Mouse (Mus musculus): ENCODE results near the gene Amdhd2. TPM values are rescaled to one million over a fixed set of nuclear protein-coding genes. Genes with fewer than 3 reads are reported as not detected.

The Amdhd2 gene
- polyA plus RNA-seq, 1 experiment from 2014 or later = 25.8 TPM

DNA sequence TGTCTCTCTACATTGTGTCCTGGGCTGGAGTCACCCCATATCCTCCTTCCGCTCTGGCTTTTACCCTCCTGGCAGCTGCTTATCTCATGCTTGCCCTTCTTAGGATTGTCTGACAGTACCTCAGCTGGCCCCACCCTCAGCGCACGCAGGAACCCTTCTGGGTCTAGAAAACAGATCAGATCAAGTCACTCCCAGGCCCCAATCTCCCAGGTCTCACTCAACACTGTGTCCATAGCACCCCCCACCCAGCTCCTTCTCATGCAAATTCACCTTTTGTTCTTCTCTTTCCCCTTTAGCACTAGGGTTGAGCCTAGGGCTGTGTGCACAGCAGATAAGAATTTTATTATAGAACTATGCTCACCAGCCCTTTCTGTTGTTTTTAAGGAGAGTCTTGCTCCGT is 39.5 kb upstream of the Amdhd2 start:
- Histone ChIP-seq H3K4me1 (ENCODE audit: control insufficient read depth, insufficient read depth, low read length) (peaks cover 50% of the 10 kb centered on the region), H3K9me3 (ENCODE audit: control insufficient read depth, low read length) (no peaks in the 10 kb centered on the region), H3K4me2 (ENCODE audit: low read length) (peak overlapping the region; percentile 94), H3K9ac (replicated peaks; ENCODE audit: low read length) (no peak overlapping the region; the same call in 1 of the 2 replicates), H3K27ac (replicated peaks; ENCODE audit: low read depth, low read length) (no peak overlapping the region; the same call in 1 of the 2 replicates), H3K4me3 (replicated peaks; ENCODE audit: low read depth, low read length) (peak overlapping the region; percentile 8; the same call in 1 of the 2 replicates), H3K36me3 (ENCODE audit: control insufficient read depth, insufficient read depth, low read length) (no peaks in the 10 kb centered on the region), H3K27me3 (ENCODE audit: control insufficient read depth, insufficient read depth, low read length) (peaks cover 11% of the 10 kb centered on the region; the same call in 1 of the 2 replicates)
- ATAC-seq (ENCODE audit: low FRiP score, low TSS enrichment) (no peak), DNase-seq (no peak)
- 38% methylated on average over 4 of the region's 4 CpGs for WGBS

DNA sequence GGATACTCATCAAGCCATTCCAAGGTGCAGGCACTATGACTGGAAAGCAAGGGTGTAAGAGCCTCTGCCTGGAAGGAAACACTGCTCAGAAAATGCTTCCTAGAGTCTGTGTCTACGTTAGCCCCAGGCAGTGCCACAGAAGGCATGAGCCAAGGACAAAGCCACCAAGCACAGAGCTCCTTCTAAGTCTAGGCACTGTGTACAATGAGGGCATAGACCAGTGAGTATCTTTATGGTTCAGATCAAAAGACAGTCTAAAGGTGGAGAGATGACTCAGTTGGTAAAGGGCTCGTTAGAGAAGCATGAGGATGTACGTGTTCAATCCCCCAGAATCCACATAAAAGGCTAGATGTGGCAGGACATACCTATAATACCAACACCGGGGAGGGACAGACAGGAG is 37.5 kb upstream of the Amdhd2 start:
- Histone ChIP-seq H3K36me3 (ENCODE audit: control insufficient read depth, insufficient read depth, low read length) (no peaks in the 10 kb centered on the region), H3K27me3 (ENCODE audit: control insufficient read depth, insufficient read depth, low read length) (no peaks in the 10 kb centered on the region), H3K4me2 (ENCODE audit: low read length) (no peak overlapping the region), H3K4me1 (ENCODE audit: control insufficient read depth, insufficient read depth, low read length) (peaks cover 31% of the 10 kb centered on the region), H3K9me3 (ENCODE audit: control insufficient read depth, low read length) (no peaks in the 10 kb centered on the region), H3K27ac (replicated peaks; ENCODE audit: low read depth, low read length) (no peak overlapping the region), H3K4me3 (replicated peaks; ENCODE audit: low read depth, low read length) (no peak overlapping the region), H3K9ac (replicated peaks; ENCODE audit: low read length) (no peak overlapping the region)
- DNase-seq (no peak), ATAC-seq (ENCODE audit: low FRiP score, low TSS enrichment) (no peak)
- WGBS = 83% methylated on average over 4 of the region's 4 CpGs

DNA sequence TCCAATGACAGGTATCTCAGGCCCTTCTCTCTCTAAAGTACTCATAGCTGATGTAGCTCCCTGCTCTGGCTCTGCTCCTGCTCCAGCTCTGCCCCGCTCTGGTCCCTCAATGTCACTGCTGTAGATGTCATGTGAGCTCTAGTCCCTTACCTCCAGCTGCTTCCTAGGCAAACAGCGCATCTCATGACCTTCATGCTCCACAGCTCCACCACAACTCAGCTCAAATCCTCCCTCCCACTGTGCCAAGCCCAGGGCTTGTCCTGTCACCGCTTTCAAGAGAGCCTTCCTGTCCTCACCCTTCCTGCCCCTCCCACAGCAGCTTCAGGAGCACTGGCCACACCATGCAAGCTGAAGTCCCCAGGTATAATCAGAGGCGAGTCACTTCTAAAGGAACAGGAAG is 36.2 kb upstream of the Amdhd2 start:
- no peak overlapping the region for H3K9ac ChIP-seq (replicated peaks; ENCODE audit: low read length)
- H3K4me2 ChIP-seq (ENCODE audit: low read length) = no peak overlapping the region
- no peaks in the 10 kb centered on the region for H3K27me3 ChIP-seq (ENCODE audit: control insufficient read depth, insufficient read depth, low read length)
- DNase-seq (no peak), ATAC-seq (ENCODE audit: low FRiP score, low TSS enrichment) (no peak)
- H3K27ac ChIP-seq (replicated peaks; ENCODE audit: low read depth, low read length) = no peak overlapping the region
- H3K4me1 ChIP-seq (ENCODE audit: control insufficient read depth, insufficient read depth, low read length) = peaks cover 23% of the 10 kb centered on the region
- H3K36me3 ChIP-seq (ENCODE audit: control insufficient read depth, insufficient read depth, low read length) = no peaks in the 10 kb centered on the region
- H3K4me3 ChIP-seq (replicated peaks; ENCODE audit: low read depth, low read length) = no peak overlapping the region
- no peaks in the 10 kb centered on the region for H3K9me3 ChIP-seq (ENCODE audit: control insufficient read depth, low read length)
- WGBS = 67% methylated on average over 4 of the region's 4 CpGs

DNA sequence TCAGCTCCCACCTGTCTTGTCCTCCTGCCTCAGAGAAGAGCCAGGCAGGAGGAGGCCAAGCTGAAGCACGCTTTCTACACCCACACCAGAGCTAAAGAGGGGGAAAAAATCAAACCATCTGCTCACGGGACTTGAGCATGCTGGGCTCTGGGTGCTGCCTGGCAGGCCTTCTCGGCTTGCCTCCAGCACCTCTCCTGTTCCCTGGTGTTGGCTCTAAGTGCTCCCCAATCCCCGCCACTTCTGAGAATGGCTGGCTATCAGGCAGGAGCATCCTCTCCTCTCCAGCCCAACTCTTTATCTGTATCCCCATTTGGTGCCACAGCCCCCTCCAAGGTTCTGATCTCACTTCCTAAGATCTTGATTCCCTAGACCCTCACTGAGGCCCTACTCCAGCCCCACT is 35.7 kb upstream of the Amdhd2 start:
- H3K9ac ChIP-seq (replicated peaks; ENCODE audit: low read length) = no peak overlapping the region
- H3K27ac ChIP-seq (replicated peaks; ENCODE audit: low read depth, low read length) = no peak overlapping the region
- H3K36me3 ChIP-seq (ENCODE audit: control insufficient read depth, insufficient read depth, low read length) = 0 out of 2 replicates have a peak, but pooled peaks cover 2% of the 10 kb centered on the region
- no peaks in the 10 kb centered on the region for H3K27me3 ChIP-seq (ENCODE audit: control insufficient read depth, insufficient read depth, low read length)
- no peak overlapping the region for H3K4me3 ChIP-seq (replicated peaks; ENCODE audit: low read depth, low read length)
- ATAC-seq (ENCODE audit: low FRiP score, low TSS enrichment) (no peak), DNase-seq (no peak)
- WGBS = 89% methylated on average over 4 of the region's 4 CpGs
- H3K9me3 ChIP-seq (ENCODE audit: control insufficient read depth, low read length) = no peaks in the 10 kb centered on the region
- peaks cover 18% of the 10 kb centered on the region for H3K4me1 ChIP-seq (ENCODE audit: control insufficient read depth, insufficient read depth, low read length)
- H3K4me2 ChIP-seq (ENCODE audit: low read length) = no peak overlapping the region

DNA sequence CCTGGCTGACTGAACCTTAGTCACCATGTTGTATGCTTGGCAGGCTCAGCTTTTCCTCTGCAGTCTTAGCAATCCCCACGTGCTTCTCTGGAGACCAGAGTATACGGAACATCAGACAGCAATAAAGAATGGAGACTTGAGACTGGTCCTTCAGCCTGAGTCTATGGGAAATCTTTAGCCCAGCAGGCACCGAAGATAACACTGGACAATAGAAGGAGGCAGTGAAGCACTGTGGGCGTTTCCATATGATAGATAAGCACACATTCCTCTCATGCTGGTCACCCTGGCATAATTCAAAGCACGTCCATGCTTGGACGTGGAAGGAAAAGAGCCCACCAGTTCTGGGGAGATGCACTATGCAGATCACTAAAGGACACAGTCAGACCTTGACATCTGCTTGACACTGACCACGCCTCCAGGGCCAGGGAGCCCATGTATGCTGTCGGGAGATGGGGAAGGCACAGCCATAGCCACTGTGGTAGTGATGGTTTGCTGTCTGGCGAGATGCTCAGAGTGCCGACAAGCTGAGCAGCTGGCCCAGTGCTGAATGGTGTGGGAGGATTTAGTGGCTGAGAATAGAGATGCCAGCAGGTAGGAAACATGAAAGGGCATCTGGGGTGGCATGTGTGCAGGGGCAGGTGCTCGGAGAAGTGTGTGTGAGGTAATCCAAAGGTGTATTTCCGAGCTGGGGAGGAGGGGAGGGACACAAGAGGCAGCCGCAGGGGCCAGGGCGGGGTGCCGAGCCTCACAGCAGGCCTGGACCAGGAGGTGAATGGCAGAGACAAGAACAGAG is 33.7 kb upstream of the Amdhd2 start:
- WGBS = 59% methylated on average over 15 of the region's 15 CpGs
- no peak overlapping the region for H3K4me3 ChIP-seq (replicated peaks; ENCODE audit: low read depth, low read length)
- H3K36me3 ChIP-seq (ENCODE audit: control insufficient read depth, insufficient read depth, low read length) = 0 out of 2 replicates have a peak, but pooled peaks cover 3% of the 10 kb centered on the region
- H3K4me1 ChIP-seq (ENCODE audit: control insufficient read depth, insufficient read depth, low read length) = no peaks in the 10 kb centered on the region
- no peak for ATAC-seq (ENCODE audit: low FRiP score, low TSS enrichment)
- no peak overlapping the region for H3K4me2 ChIP-seq (ENCODE audit: low read length)
- no peak for DNase-seq
- H3K9me3 ChIP-seq (ENCODE audit: control insufficient read depth, low read length) = no peaks in the 10 kb centered on the region
- H3K9ac ChIP-seq (replicated peaks; ENCODE audit: low read length) = 0 out of 2 replicates have a peak overlapping the region, but pooled peaks have one; percentile 16
- H3K27ac ChIP-seq (replicated peaks; ENCODE audit: low read depth, low read length) = no peak overlapping the region
- no peaks in the 10 kb centered on the region for H3K27me3 ChIP-seq (ENCODE audit: control insufficient read depth, insufficient read depth, low read length)

DNA sequence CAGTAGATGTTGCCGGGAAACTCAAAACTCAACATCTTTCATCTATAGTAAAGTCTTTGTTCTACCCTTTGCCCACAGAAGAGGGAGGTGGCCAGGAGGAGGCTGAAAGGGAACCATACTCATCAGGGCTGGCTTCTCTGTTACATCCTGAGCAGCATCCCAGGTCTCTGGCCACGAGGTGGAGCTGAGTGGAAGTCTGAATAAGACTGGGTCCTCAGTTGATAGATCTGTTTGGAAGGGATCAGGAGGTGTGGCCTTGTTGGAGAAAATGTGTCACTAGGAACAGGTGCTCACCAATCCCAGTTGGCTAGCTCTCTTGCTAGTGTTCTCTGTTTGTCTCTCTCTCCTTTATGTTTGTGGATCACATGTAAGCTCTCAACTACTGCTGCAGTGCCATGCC is 31.8 kb upstream of the Amdhd2 start:
- no peak for DNase-seq
- Histone ChIP-seq H3K4me2 (ENCODE audit: low read length) (no peak overlapping the region), H3K36me3 (ENCODE audit: control insufficient read depth, insufficient read depth, low read length) (0 out of 2 replicates have a peak, but pooled peaks cover 3% of the 10 kb centered on the region), H3K27ac (replicated peaks; ENCODE audit: low read depth, low read length) (no peak overlapping the region), H3K9me3 (ENCODE audit: control insufficient read depth, low read length) (no peaks in the 10 kb centered on the region), H3K4me3 (replicated peaks; ENCODE audit: low read depth, low read length) (no peak overlapping the region), H3K27me3 (ENCODE audit: control insufficient read depth, insufficient read depth, low read length) (no peaks in the 10 kb centered on the region), H3K4me1 (ENCODE audit: control insufficient read depth, insufficient read depth, low read length) (no peaks in the 10 kb centered on the region), H3K9ac (replicated peaks; ENCODE audit: low read length) (no peak overlapping the region)
- ATAC-seq (ENCODE audit: low FRiP score, low TSS enrichment) = no peak
- 80% methylated on average over 2 of the region's 2 CpGs for WGBS

DNA sequence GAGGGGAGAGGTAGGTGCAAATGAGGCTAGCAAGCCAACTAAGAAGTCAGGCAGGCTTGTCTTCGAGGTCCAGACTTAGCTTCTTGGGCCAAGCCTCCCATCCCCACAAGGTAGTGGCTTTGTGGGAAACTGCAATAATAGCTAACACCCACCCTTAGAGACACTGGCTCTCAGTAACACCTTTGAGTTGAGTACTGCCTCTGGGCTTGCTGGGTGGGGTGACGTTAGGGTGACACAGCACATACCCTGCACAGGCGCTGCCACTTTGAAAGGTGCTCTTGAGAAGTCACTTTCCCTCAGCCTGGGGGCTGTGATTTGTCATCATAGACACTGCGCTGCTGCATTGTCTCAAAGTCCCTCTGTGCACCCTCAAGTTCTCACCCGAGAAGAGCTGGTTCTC is 30.2 kb upstream of the Amdhd2 start:
- Histone ChIP-seq H3K9me3 (ENCODE audit: control insufficient read depth, low read length) (no peaks in the 10 kb centered on the region), H3K27me3 (ENCODE audit: control insufficient read depth, insufficient read depth, low read length) (no peaks in the 10 kb centered on the region), H3K4me3 (replicated peaks; ENCODE audit: low read depth, low read length) (no peak overlapping the region), H3K36me3 (ENCODE audit: control insufficient read depth, insufficient read depth, low read length) (peaks cover 10% of the 10 kb centered on the region; the same call in 1 of the 2 replicates), H3K9ac (replicated peaks; ENCODE audit: low read length) (no peak overlapping the region), H3K27ac (replicated peaks; ENCODE audit: low read depth, low read length) (no peak overlapping the region), H3K4me1 (ENCODE audit: control insufficient read depth, insufficient read depth, low read length) (no peaks in the 10 kb centered on the region), H3K4me2 (ENCODE audit: low read length) (no peak overlapping the region)
- no peak for ATAC-seq (ENCODE audit: low FRiP score, low TSS enrichment)
- DNase-seq = no peak
- WGBS = 90% methylated on average over 5 of the region's 5 CpGs

DNA sequence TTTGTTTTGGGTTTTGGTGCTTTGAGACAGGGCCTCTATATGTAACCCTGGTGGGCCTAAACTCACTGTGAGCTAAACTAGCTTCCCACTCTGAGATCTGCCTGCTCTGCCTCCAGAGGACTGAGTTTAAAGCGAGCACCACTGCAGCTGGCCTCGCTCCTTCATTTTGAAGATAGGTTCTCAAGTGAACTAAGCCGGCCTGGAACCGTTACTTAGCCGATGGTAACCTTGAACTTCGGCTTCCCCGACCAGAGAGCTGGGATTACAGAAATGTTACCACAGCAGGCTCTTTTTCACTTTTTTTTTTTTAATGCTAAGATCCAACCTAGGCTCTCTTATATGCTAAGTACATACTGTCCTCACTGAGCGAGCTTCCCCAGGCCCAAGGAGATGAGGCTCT is 29.7 kb upstream of the Amdhd2 start:
- Histone ChIP-seq H3K4me3 (replicated peaks; ENCODE audit: low read depth, low read length) (no peak overlapping the region), H3K9me3 (ENCODE audit: control insufficient read depth, low read length) (no peaks in the 10 kb centered on the region), H3K27me3 (ENCODE audit: control insufficient read depth, insufficient read depth, low read length) (no peaks in the 10 kb centered on the region), H3K36me3 (ENCODE audit: control insufficient read depth, insufficient read depth, low read length) (peaks cover 15% of the 10 kb centered on the region; the same call in 1 of the 2 replicates), H3K4me1 (ENCODE audit: control insufficient read depth, insufficient read depth, low read length) (no peaks in the 10 kb centered on the region), H3K27ac (replicated peaks; ENCODE audit: low read depth, low read length) (no peak overlapping the region), H3K4me2 (ENCODE audit: low read length) (no peak overlapping the region), H3K9ac (replicated peaks; ENCODE audit: low read length) (no peak overlapping the region)
- ATAC-seq (ENCODE audit: low FRiP score, low TSS enrichment) = no peak
- no peak for DNase-seq
- WGBS = 93% methylated on average over 8 of the region's 8 CpGs

DNA sequence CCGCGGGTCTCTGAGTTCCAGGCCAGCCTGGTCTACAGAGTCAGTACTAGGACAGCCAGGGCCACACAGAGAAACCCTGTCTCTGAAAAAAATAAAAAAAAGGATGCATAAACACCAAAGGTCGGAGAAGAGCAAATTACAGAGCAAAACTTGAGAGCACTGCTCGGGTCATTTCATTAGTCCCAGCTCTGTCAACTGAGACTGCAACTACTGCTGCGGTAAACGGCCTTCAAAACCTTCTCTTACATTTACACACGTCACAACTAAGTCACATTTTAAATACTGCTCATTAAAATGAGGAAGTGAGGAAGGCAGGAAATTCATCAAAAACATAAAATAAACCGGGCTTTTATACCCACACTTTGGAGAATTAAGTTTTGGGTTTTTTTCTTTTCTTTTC is 29.3 kb upstream of the Amdhd2 start:
- H3K4me2 ChIP-seq (ENCODE audit: low read length) = no peak overlapping the region
- peaks cover 19% of the 10 kb centered on the region; the same call in 1 of the 2 replicates for H3K36me3 ChIP-seq (ENCODE audit: control insufficient read depth, insufficient read depth, low read length)
- H3K4me3 ChIP-seq (replicated peaks; ENCODE audit: low read depth, low read length) = no peak overlapping the region

More for the DNA sequence above, 29.3 kb upstream of the Amdhd2 start:
- DNase-seq = no peak
- Histone ChIP-seq H3K4me1 (ENCODE audit: control insufficient read depth, insufficient read depth, low read length) (no peaks in the 10 kb centered on the region), H3K9me3 (ENCODE audit: control insufficient read depth, low read length) (no peaks in the 10 kb centered on the region), H3K27me3 (ENCODE audit: control insufficient read depth, insufficient read depth, low read length) (no peaks in the 10 kb centered on the region), H3K27ac (replicated peaks; ENCODE audit: low read depth, low read length) (no peak overlapping the region), H3K9ac (replicated peaks; ENCODE audit: low read length) (no peak overlapping the region)
- no peak for ATAC-seq (ENCODE audit: low FRiP score, low TSS enrichment)
- WGBS = 89% methylated on average over 8 of the region's 8 CpGs

Measured in midbrain, embryonic 14.5 days (tissue).